Mouse (Mus musculus) limb, embryonic 14.5 days (tissue): ENCODE measurements around the gene Neil1. TPM values are rescaled to one million over a fixed set of nuclear protein-coding genes. Genes with fewer than 3 reads are reported as not detected.

Experiments
- ATAC-seq: fragments of 200-750 bp; cut with Nextera tagmentation; 2 replicates; pipeline ENCODE4 v1.8.0; 2017; ENCODE audit warnings: low read depth, moderate number of reproducible peaks, moderate TSS enrichment; ENCODE audit not compliant: low FRiP score
- DNase-seq: peaks from one replicate; pipeline ENCODE4 v3.0.0-alpha.2; 2015; ENCODE audit warnings: low spot score
- H3K27ac ChIP-seq: fragments of 300-500 bp; sonication (generic); replicated peaks from 2 replicates; pipeline ENCODE4 v1.5.1; 2014; ENCODE audit warnings: low read depth, mild to moderate bottlenecking, low read length, moderate library complexity, mixed read lengths
- H3K27me3 ChIP-seq: fragments of 300-500 bp; sonication (generic); 2 replicates; pipeline ENCODE4 v1.6.1; 2014; ENCODE audit warnings: low read length, mixed read lengths; ENCODE audit not compliant: control insufficient read depth, insufficient read depth
- H3K36me3 ChIP-seq: fragments of 300-500 bp; sonication (generic); 2 replicates; pipeline ENCODE4 v1.6.1; 2014; ENCODE audit warnings: mild to moderate bottlenecking, low read length, moderate library complexity, mixed read lengths; ENCODE audit not compliant: control insufficient read depth, insufficient read depth
- H3K4me1 ChIP-seq: fragments of 300-500 bp; sonication (generic); 2 replicates; pipeline ENCODE4 v1.6.1; 2014; ENCODE audit warnings: antibody characterized with exemption, low read length, mixed read lengths; ENCODE audit not compliant: control insufficient read depth, insufficient read depth
- H3K4me2 ChIP-seq: fragments of 300-500 bp; sonication (generic); replicated peaks from 2 replicates; pipeline ENCODE4 v1.6.1; 2014; ENCODE audit warnings: low read depth, mild to moderate bottlenecking, low read length, moderate library complexity; ENCODE audit not compliant: severe bottlenecking
- H3K4me3 ChIP-seq: fragments of 300-500 bp; sonication (generic); replicated peaks from 2 replicates; pipeline ENCODE4 v1.5.1; 2014; ENCODE audit warnings: low read length
- H3K9ac ChIP-seq: fragments of 300-500 bp; sonication (generic); 2 replicates; pipeline ENCODE4 v1.6.1; 2014; ENCODE audit warnings: mild to moderate bottlenecking, low read depth, low read length, moderate library complexity; ENCODE audit not compliant: severe bottlenecking
- H3K9me3 ChIP-seq: fragments of 300-500 bp; sonication (generic); 2 replicates; pipeline ENCODE4 v1.6.1; 2016; ENCODE audit warnings: low read length; ENCODE audit not compliant: control insufficient read depth
- POLR2A ChIP-seq: fragments of 200-500 bp; IDR thresholded peaks from 2 replicates; pipeline ENCODE4 v1.8.0; 2012; ENCODE audit warnings: inconsistent platforms, mild to moderate bottlenecking, moderate library complexity, borderline replicate concordance; ENCODE audit not compliant: insufficient read depth, insufficient read length; ENCODE audit errors: extremely low read depth
- WGBS: fragments of 180-500 bp; shearing (Covaris S2); extraction: QIAGEN DNeasy Blood & Tissue Kit; methylation state at CpG from one replicate; pipeline ENCODE4 v1.1.7; 2014; 5-methylcytosine and 5-hydroxymethylcytosine counted together
- polyA plus RNA-seq, 2 experiments: library from polyadenylated mRNA; depleted of rRNA in 1 of 2; stranded (reverse) in 1 of 2; unstranded in 1 of 2; fragments of >200 nt; fragmentation: Nextera tagmentation in 1 of 2; extraction: Ambion mirVana in 1 of 2; gene quantifications; 2 replicates each; pipeline versions ENCODE4 v1.2.1 to v1.2.3; 2012 to 2014

The Neil1 gene
- polyA plus RNA-seq, 2 experiments, result 5.4 to 13.5 TPM

DNA sequence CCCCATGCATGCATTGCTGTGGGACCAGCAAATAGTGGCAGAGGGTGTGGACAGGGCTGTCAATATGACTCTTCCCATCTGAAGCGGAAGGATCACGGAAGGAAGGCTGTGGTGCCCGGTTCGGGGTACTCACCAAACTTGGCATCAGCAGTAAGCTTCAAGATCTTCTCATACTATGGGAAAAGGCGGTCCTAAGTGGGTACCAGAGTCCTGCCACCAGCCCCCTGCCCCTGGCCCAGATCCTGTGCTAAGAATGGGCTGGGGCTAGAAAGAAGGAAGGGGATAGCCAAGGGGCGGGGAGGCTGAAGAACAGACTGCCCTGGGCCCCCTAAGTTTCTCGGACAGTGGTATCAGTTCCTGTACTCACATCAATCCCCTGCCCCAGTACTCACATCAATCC is 8.3 kb upstream of the Neil1 start:
- no peak for DNase-seq
- H3K27me3 ChIP-seq, result no peaks in the 10 kb centered on the region
- no peak for ATAC-seq
- no peak overlapping the region for H3K4me3 ChIP-seq
- H3K9ac ChIP-seq, result no peak overlapping the region
- H3K9me3 ChIP-seq, result no peaks in the 10 kb centered on the region
- H3K4me1 ChIP-seq, result peaks cover 7% of the 10 kb centered on the region
- no peak overlapping the region for H3K4me2 ChIP-seq
- peaks cover 8% of the 10 kb centered on the region for H3K36me3 ChIP-seq
- 84% methylated on average over 7 of the region's 7 CpGs for WGBS
- no peak overlapping the region for H3K27ac ChIP-seq
- no peak for TF ChIP-seq POLR2A

DNA sequence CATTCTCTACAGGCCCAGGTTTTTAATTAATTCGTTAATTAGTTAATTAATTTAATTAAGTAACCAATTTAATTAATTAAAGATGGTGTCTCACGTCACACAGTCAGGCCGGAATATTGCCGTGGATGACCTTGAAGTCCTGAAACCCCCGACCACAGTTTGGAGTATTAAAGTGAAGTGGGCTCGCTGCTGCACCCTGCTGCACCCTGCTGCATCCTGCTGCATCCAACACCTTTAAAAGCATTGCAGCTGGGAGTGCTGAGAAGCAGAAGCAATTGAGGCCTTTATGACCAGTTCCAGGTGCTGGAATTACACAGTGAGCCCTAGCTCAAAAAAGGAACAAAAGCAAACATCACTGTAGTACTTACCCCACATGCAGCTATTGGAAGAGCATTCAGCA is 4.2 kb upstream of the Neil1 start:
- peaks cover 8% of the 10 kb centered on the region for H3K36me3 ChIP-seq
- 33% methylated on average over 6 of the region's 6 CpGs for WGBS
- H3K27ac ChIP-seq, result no peak overlapping the region
- no peak overlapping the region for H3K4me2 ChIP-seq
- no peak for ATAC-seq
- H3K9me3 ChIP-seq, result no peaks in the 10 kb centered on the region
- H3K4me1 ChIP-seq, result peaks cover 4% of the 10 kb centered on the region
- DNase-seq, result no peak
- H3K4me3 ChIP-seq, result no peak overlapping the region
- H3K27me3 ChIP-seq, result no peaks in the 10 kb centered on the region
- no peak for TF ChIP-seq POLR2A
- H3K9ac ChIP-seq, result no peak overlapping the region

DNA sequence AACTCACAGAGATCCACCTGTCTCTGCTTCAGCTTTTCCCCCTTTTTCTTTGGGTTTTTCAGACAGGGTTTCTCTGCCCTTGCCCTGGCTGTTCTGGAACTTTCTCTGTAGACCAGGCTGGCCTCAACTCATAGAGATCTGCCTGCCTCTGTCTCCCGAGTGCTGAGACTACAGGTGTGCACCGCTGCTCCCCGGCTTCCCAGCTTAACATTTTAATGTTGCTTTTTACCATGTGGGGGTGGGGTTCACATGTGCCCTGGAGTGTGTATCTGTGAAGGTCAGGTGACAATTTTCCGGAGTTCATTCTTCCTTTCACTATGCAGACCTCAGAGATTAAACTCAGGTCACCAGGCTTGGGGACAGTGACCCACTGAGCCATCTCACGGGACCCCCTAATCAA is 2.1 kb upstream of the Neil1 start:
- DNase-seq, result no peak
- no peak for ATAC-seq
- no peak overlapping the region for H3K4me2 ChIP-seq
- H3K9me3 ChIP-seq, result no peaks in the 10 kb centered on the region
- H3K27me3 ChIP-seq, result no peaks in the 10 kb centered on the region
- H3K4me3 ChIP-seq, result no peak overlapping the region
- H3K4me1 ChIP-seq, result peaks cover 6% of the 10 kb centered on the region
- H3K36me3 ChIP-seq, result peaks cover 6% of the 10 kb centered on the region
- no peak overlapping the region for H3K9ac ChIP-seq
- 82% methylated on average over 5 of the region's 5 CpGs for WGBS
- no peak overlapping the region for H3K27ac ChIP-seq
- no peak for TF ChIP-seq POLR2A

DNA sequence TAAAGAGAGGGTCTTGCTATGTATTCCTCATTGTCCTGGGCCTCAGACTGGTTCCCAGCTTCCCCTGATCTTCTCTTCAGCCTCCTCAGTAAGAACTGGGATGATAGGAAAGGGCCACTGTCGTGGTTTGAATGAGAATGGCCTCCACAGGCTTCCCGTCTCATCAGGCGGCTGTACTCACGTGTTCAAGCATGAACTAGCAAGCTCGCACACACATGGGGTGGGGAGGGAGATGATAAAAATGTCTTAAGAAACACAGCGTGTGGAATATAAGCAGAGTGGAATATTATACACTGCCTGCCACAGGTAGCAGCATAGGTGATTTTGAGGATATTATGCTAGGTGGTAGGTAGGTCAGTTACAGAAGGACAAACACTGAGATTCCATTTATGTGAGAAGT is 916 bp upstream of the Neil1 start:
- H3K9ac ChIP-seq, result no peak overlapping the region
- DNase-seq, result no peak
- peak overlapping the region; percentile 64; the same call in 1 of the 2 replicates for H3K4me2 ChIP-seq
- no peak for TF ChIP-seq POLR2A
- H3K9me3 ChIP-seq, result no peaks in the 10 kb centered on the region
- 0 out of 2 replicates have a peak, but pooled peaks cover 2% of the 10 kb centered on the region for H3K36me3 ChIP-seq
- ATAC-seq, result no peak
- no peak overlapping the region for H3K27ac ChIP-seq
- no peak overlapping the region for H3K4me3 ChIP-seq
- H3K4me1 ChIP-seq, result peaks cover 6% of the 10 kb centered on the region
- 67% methylated on average over 6 of the region's 6 CpGs for WGBS
- H3K27me3 ChIP-seq, result no peaks in the 10 kb centered on the region

DNA sequence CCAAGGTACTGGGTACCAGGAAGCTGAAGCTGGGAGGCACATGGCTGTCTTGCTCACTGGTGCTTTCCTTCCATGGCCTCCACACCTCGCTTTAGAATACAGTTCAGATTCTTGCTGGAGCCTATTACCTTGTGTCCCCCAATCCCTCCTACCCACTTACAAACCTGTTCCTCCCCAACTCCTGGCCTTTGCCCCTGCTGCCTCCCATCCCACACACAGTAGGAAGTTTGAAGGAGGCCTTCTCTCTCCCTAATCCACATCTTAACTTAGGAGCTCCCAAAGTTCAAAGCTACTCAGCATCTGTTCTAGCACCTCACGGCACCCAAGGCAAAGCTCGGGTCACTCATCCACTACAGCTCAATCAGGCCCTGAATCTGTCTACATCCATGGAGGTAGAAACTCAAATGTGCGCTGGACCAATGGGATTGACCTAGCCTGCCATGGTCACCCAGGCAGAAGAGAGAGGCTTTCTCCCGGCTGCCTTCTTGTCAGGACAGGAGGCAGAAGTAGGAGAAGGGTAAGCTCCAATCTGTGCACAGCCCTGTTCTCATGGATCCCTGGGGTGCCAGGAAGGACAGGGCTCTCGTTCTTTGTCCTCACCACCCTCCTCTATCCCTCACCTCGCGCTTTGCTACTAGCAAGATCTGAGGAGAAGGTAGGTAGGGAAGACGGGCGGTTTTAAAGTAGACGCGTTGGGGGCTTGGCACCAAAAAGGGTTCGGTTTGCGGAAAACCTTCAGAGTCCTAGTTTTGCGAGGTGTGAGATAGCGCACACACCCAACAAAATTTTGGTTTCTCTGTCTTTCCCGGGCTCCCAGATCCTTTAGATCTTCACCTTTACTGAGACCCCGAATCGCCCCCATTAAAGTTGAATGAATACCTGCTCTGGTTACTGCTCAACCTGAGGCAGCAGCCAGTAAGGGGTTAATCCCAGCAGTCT is 631 bp downstream of the Neil1 start:
- Histone ChIP-seq H3K4me3 (peak overlapping the region; percentile 48), H3K9ac (peak overlapping the region; percentile 65), H3K9me3 (no peaks in the 10 kb centered on the region), H3K36me3 (peaks cover 7% of the 10 kb centered on the region; the same call in 1 of the 2 replicates), H3K4me1 (peaks cover 6% of the 10 kb centered on the region), H3K27me3 (no peaks in the 10 kb centered on the region), H3K27ac (peak overlapping the region; percentile 67), H3K4me2 (peak overlapping the region; percentile 64)
- no peak for ATAC-seq
- TF ChIP-seq POLR2A, result no peak
- 8% methylated on average over 19 of the region's 19 CpGs for WGBS
- DNase-seq, result no peak
